Mouse (Mus musculus) MN1 (cell line): ENCODE results near the gene Emilin2.

Experiments used
- DNase-seq: peaks from one replicate; pipeline ENCODE4 v3.0.0-alpha.2; 2016; ENCODE audit warnings: low spot score

Emilin2 gene

DNA sequence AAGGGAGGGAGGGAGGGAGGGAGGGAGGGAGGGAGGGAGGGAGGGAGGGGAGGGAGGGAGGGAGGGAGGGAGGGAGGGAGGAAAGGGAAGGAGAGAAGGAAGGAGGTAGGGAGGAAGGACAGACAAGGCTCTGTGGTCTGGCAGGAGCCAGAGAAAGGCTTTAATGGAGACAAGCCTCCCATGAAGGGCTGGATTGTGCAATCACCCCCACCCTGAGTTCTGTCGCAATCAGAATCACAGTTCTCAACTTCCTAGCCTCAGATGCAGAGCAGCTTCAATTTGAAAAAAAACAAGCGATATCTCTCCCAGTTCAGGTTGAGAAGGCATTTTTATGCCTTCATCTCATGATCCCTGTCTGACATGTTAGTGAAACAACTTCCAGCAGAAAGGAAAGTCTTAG is 11.4 kb downstream of the Emilin2 start:
- DNase-seq, result no peak

DNA sequence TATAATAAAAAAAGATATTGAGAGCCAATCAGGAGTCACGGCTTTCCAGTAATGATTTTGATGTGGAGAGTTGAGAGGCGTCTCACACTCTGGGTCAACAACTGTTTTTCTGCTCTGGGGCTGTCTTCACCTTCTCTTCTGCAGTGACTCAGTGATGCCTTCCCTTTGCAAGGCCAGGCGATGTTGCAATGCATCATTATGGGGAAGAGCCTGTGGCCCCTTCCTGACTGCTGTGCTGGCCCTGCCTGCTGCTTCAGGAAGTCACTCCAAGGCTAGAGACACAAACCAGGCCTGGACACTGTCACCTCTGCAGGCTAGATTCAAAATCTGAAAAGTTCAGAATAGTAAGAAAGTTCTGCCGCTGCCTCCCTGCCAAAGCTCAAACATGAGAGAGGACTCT is 11.9 kb downstream of the Emilin2 start:
- no peak for DNase-seq

- DNase-seq, result no peak
Observed at GRCm38 (mm10) chr17:71294570-71294969, 17.2 kb downstream of the Emilin2 start.

DNA sequence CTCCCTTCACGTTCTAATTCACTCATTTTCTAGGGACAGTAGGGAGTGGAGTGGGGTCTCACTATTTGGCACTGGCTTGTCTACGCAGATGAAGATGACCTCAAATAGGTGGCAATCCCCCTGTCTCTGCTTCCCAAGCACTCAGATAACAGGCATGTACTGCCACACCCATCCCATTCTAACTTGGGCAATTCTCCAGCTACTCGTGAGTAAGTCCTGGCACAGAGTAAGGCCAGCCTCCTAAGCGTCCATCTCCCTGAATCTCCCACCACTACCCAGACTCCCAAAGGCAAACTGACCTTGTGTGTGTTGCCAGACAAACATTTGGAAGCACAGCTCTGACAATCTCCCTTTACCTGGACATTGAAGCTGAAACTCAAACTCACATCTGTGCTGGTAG is 18.9 kb downstream of the Emilin2 start:
- no peak for DNase-seq

DNA sequence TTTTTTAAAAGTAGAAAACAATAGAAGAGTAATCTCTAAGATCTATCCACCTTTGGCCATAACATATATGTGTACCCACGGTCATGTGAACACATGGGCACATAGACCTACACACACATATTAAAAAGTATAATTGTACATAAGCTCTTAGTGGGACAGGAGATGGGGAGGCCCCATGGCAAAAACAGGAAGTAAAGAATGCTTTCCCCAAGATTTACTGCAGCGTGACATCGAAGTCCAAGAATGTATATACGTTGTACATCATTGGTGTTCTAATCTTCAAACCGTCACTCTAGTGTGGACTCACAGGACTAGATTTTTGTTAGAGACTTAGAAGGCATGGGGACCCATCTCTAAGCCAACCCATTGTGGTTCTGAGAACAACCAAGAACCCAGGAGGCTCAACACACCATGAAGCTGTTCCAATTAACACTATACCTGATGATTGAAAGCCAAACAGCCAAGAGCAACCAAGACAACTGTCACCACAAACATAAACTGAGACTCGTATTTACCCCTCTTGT is 19.8 kb downstream of the Emilin2 start:
- no peak for DNase-seq

- no peak for DNase-seq
Observed at GRCm38 (mm10) chr17:71290486-71291410, 21.0 kb downstream of the Emilin2 start.

DNA sequence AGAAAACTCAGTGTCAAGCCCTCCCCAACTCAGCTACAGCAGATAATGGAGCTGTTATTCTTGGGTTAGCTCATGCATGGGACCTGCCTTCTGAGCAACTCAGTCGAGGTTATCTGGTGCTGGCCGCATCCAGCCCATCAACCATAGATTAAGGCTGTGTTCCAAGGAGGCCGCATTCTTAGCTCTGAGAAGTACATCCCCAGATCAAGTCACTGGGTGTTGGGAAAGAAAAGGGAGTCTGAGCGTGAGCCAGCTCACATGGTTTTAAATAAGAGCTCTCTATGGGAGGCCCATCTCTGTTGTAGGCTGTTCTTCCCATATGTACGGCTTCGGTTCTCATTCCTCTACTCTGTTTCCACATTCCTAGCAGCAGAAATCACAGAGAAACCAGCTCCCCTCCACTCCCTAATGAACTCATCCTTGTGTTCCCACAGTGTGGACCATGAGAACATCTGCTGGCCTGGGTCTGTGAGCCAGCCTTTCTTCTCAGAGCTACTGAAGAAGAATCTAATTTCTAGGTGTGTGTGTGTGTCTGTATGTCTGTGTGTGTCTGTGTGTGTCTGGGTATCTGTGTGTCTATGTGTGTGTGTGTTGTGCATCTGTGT is 22.1 kb downstream of the Emilin2 start:
- no peak for DNase-seq

- no peak for DNase-seq
Observed at GRCm38 (mm10) chr17:71288808-71289548, 22.8 kb downstream of the Emilin2 start.

- no peak for DNase-seq
Observed at GRCm38 (mm10) chr17:71288145-71288758, 23.5 kb downstream of the Emilin2 start.

GRCm38 (mm10) chr17:71287586-71287985 is 24.2 kb downstream of the Emilin2 start:
- no peak for DNase-seq

- no peak for DNase-seq
Observed at GRCm38 (mm10) chr17:71285929-71286328, 25.8 kb downstream of the Emilin2 start.

DNA sequence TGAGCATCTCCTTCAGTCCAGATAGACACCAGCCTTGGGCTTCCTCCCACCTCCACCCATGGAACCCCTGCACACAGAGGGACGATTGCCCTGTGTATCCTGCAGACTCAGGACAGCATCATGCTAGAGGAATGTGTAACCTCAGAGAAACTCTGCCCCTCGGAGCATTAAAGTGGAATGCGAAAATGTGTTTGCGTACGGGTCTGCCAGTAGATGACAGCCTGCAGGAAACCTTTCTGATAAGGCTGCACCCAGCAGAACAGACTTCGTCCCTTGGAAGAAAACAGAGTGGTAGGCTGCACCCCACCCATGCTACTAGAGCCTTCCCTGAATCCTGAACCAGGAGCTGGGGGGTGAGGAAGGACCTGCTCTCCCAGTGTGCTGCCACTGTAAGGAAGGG is 26.9 kb downstream of the Emilin2 start:
- DNase-seq, result no peak

GRCm38 (mm10) chr17:71283237-71283636 is 28.5 kb downstream of the Emilin2 start:
- DNase-seq, result no peak

DNA sequence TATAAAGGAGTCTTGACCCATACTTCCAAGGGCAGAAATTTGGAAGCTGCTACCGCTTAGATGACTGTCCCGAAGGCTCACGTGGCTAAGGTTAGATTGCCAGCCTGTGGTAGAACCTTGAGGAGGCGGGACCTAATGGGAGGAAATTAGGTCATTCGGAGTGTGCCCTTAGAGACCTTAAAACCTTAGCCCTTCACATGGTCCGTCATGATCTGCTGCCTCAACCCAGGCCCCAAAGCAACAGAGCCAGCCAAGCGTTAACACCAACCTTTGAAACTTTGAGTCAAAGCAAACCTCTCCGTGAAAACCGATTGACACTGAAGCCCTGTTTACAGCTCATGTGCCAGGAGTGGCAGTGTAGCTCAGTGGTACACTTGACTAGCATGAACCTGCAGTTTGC is 29.1 kb downstream of the Emilin2 start:
- no peak for DNase-seq

- no peak for DNase-seq
Observed at GRCm38 (mm10) chr17:71277701-71278491, 33.9 kb downstream of the Emilin2 start.

- DNase-seq, result peak; percentile 22
Observed at GRCm38 (mm10) chr17:71276771-71277170, 35.0 kb downstream of the Emilin2 start.

GRCm38 (mm10) chr17:71273901-71274300 is 37.9 kb downstream of the Emilin2 start:
- DNase-seq, result no peak

DNA sequence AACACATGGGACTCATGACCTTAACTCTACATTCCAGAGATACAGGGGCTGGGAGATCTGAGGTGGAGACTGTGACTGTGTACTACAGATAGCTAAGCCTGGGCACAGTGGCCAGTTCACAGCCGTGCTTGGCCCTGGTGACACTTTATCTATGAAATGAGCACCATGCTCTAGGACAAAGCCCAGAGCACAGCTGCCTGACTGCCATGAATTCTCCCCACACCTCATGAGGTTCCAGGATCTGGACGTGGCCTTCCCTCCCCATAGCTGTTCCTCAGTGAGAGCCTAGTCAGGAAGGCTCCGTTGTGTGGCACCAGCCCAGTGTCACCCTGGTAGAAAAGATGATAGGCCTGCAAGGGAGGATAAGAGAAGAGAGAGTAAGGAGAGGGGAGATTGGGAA is 43.2 kb downstream of the Emilin2 start:
- DNase-seq, result no peak

DNA sequence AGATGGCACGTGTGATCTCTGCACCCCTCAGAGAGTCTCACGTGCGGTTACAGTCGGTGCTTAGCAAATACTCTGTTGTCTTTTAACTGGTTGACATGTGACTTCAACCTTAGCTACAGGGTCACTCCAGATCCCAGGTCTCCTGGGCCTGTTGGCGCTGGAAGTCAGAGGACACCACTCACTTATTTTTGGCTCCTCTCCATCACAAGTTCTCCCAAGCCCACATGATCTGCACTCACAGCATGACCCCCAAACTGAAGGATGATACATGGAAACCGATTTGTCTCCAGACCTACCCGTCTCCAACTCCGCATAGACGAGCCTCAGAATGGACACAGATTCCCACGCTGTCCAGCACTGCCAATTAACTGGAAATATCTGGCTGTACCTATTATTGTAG is 43.6 kb downstream of the Emilin2 start:
- DNase-seq, result no peak

- DNase-seq, result no peak
Observed at GRCm38 (mm10) chr17:71267374-71267773, 44.4 kb downstream of the Emilin2 start.

- DNase-seq, result no peak
Observed at GRCm38 (mm10) chr17:71265336-71266051, 46.3 kb downstream of the Emilin2 start.
